Mouse (Mus musculus) MEL (cell line): ENCODE results near the gene Cd151.
"Not testable (repeated sequence)": the region's sequence is repeated elsewhere in the genome, so short reads cannot be mapped to it uniquely, and the experiment has no call there.

Experiments used
- CTCF ChIP-seq, 3 experiments: IDR thresholded peaks in 2 of 3; conservative IDR thresholded peaks in 1 of 3; 2 replicates each; pipeline ENCODE4 v1.5.1; 2011 to 2012; ENCODE audit warnings: low read length in 3 of 3, low read depth in 2 of 3, mild to moderate bottlenecking in 2 of 3, improper control_type of control experiment in 1 of 3, inconsistent platforms in 1 of 3, mixed read lengths in 1 of 3, moderate library complexity in 1 of 3; ENCODE audit not compliant: control insufficient read depth in 1 of 3, insufficient read depth in 1 of 3, poor library complexity in 1 of 3, severe bottlenecking in 1 of 3
- GATA1 ChIP-seq: IDR thresholded peaks from 2 replicates; pipeline ENCODE4 v1.6.1; 2011; ENCODE audit warnings: low read depth, low read length, improper control_type of control experiment
- MAZ ChIP-seq: IDR thresholded peaks from 2 replicates; pipeline ENCODE4 v1.6.1; 2012; ENCODE audit warnings: low read depth, mild to moderate bottlenecking, inconsistent platforms, low read length, improper control_type of control experiment
- TCF12 ChIP-seq: IDR thresholded peaks from 2 replicates; pipeline ENCODE4 v1.6.1; 2014; ENCODE audit warnings: low read depth, mild to moderate bottlenecking, inconsistent platforms, low read length, improper control_type of control experiment, moderate library complexity

DNA sequence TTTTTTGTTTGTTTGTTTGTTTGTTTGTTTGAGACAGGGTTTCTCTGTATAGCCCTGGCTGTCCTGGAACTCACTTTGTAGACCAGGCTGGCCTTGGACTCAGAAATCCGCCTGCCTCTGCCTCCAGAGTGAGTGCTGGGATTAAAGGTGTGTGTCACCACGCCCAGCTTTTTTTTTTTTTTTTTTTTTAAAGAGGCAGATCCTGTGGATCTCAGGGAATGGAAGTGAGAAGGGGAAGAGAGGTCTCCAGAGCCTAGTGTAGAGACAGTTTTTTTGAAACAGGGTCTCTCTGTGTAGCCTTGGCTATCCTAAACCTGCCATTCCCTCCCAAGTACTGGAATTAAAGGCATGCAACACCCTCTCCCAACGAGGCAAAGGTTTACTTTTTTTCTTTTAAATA is 20.8 kb upstream of the Cd151 start:
- not testable (repeated sequence) for TF ChIP-seq TCF12; CTCF (IDR thresholded peaks at IDR 0.05 in 2 of 3, conservative IDR thresholded peaks at IDR 0.05 in 1 of 3; ENCODE audit: control insufficient read depth in 1 of 3, insufficient read depth in 1 of 3, low read depth in 2 of 3, low read length in 3 of 3, poor library complexity in 1 of 3, severe bottlenecking in 1 of 3); MAZ; GATA1
